Mouse (Mus musculus) lung, embryonic 14.5 days (tissue): Measurements from ENCODE around the gene Kcnj6. TPM values are rescaled to one million over a fixed set of nuclear protein-coding genes. Genes with fewer than 3 reads are reported as not detected.

Experiments
- ATAC-seq: fragments of 200-750 bp; cut with Nextera tagmentation; 2 replicates; pipeline ENCODE4 v1.8.0; 2017; ENCODE audit warnings: mild to moderate bottlenecking, moderate TSS enrichment, moderate library complexity; ENCODE audit not compliant: insufficient read depth
- DNase-seq: peaks from one replicate; pipeline ENCODE4 v3.0.0-alpha.2; 2015
- H3K27ac ChIP-seq: fragments of 300-500 bp; sonication (generic); 2 replicates; pipeline ENCODE4 v1.5.1; 2014; ENCODE audit warnings: low read depth, mild to moderate bottlenecking, moderate library complexity
- H3K27me3 ChIP-seq: fragments of 300-500 bp; sonication (generic); 2 replicates; pipeline ENCODE4 v1.6.1; 2014; ENCODE audit warnings: low read length, control low read depth; ENCODE audit not compliant: insufficient read depth
- H3K36me3 ChIP-seq: fragments of 300-500 bp; sonication (generic); 2 replicates; pipeline ENCODE4 v1.6.1; 2014; ENCODE audit warnings: control low read depth; ENCODE audit not compliant: insufficient read depth
- H3K4me1 ChIP-seq: fragments of 300-500 bp; sonication (generic); 2 replicates; pipeline ENCODE4 v1.6.1; 2014; ENCODE audit warnings: antibody characterized with exemption, control low read depth; ENCODE audit not compliant: insufficient read depth
- H3K4me2 ChIP-seq: fragments of 300-500 bp; sonication (generic); 2 replicates; pipeline ENCODE4 v1.6.1; 2014; ENCODE audit warnings: mild to moderate bottlenecking
- H3K4me3 ChIP-seq: fragments of 300-500 bp; sonication (generic); 2 replicates; pipeline ENCODE4 v1.5.1; 2014; ENCODE audit warnings: low read depth, low read length
- H3K9ac ChIP-seq: fragments of 300-500 bp; sonication (generic); 2 replicates; pipeline ENCODE4 v1.6.1; 2014
- H3K9me3 ChIP-seq: fragments of 300-500 bp; sonication (generic); 2 replicates; pipeline ENCODE4 v1.6.1; 2016; ENCODE audit warnings: low read depth, low read length, control low read depth
- CTCF ChIP-seq: IDR thresholded peaks from 2 replicates; pipeline ENCODE4 v1.5.1; 2016; ENCODE audit warnings: antibody characterized with exemption, low read depth
- WGBS: fragments of 180-500 bp; shearing (Covaris S2); extraction: QIAGEN DNeasy Blood & Tissue Kit; methylation state at CpG from one replicate; pipeline ENCODE4 v1.1.7; 2014; 5-methylcytosine and 5-hydroxymethylcytosine counted together
- polyA plus RNA-seq: library from polyadenylated mRNA; unstranded; fragments of >200 nt; fragmentation: Nextera tagmentation; extraction: Ambion mirVana; gene quantifications from 2 replicates; pipeline ENCODE4 v1.2.1, GENCODE M21; 2014

Gene Kcnj6
- polyA plus RNA-seq, 1 experiment from 2014 or later = not detected

DNA sequence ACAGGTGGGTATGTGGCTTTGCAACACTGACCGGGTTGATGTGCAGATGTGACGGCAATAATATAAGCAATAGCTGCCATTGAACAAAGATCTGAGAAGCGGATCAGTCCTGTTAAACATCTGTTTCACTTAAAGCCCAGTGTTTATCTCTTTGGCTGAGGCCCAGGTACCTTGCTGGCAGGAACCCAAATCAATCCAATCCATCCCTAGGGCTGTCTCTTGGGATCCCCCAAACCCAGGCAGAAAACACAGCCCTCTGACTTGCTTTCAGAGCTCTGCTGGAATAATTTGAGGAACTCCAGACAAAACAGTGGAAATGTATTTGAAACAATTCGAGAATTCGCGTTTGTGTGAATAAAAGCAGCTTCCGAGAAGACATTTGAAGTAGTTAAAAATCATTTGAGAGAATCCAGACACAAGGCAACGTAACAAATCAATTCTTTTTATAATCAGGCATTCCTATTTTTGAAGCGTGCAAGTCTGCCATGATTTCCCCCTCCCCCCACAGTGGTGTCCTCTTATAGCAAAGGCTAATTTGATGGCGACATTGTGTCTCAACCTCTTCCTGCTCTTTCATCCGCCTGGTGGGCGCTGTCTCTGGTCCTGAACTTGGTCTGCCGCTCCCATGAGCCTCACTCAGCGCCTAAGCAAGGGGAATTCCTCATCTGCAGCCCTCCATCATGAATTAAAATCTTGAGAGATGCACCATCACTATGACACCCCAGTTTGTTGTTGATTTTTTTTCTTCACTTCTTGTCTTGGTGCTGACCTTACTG is 25.2 kb downstream of the Kcnj6 start:
- 36% methylated on average over 14 of the region's 14 CpGs for WGBS
- Histone ChIP-seq H3K4me1 (no peaks in the 10 kb centered on the region; the same call in 1 of the 2 replicates), H3K36me3 (no peaks in the 10 kb centered on the region), H3K9ac (no peak overlapping the region), H3K27me3 (no peaks in the 10 kb centered on the region), H3K4me2 (no peak overlapping the region), H3K9me3 (no peaks in the 10 kb centered on the region), H3K4me3 (no peak overlapping the region), H3K27ac (no peak overlapping the region)
- peak; percentile 87 for DNase-seq
- no peak for ATAC-seq
- no peak for TF ChIP-seq CTCF

- no peaks in the 10 kb centered on the region for H3K27me3 ChIP-seq
- H3K4me3 ChIP-seq = no peak overlapping the region
- WGBS = 65% methylated on average over 6 of the region's 6 CpGs
- no peak overlapping the region for H3K9ac ChIP-seq
- H3K27ac ChIP-seq = no peak overlapping the region
- no peaks in the 10 kb centered on the region for H3K36me3 ChIP-seq
- no peak for TF ChIP-seq CTCF
- no peak overlapping the region for H3K4me2 ChIP-seq
- no peaks in the 10 kb centered on the region; the same call in 1 of the 2 replicates for H3K4me1 ChIP-seq
- DNase-seq (no peak), ATAC-seq (no peak)
- H3K9me3 ChIP-seq = no peaks in the 10 kb centered on the region
Observed at GRCm38 (mm10) chr16:94968941-94969340, 28.6 kb downstream of the Kcnj6 start.

- TF ChIP-seq CTCF = no peak
- WGBS = 83% methylated on average over 2 of the region's 2 CpGs
- Histone ChIP-seq H3K27ac (no peak overlapping the region), H3K4me2 (no peak overlapping the region), H3K27me3 (no peaks in the 10 kb centered on the region), H3K9ac (no peak overlapping the region), H3K9me3 (no peaks in the 10 kb centered on the region), H3K4me3 (no peak overlapping the region), H3K36me3 (no peaks in the 10 kb centered on the region), H3K4me1 (no peaks in the 10 kb centered on the region; the same call in 1 of the 2 replicates)
- ATAC-seq (no peak), DNase-seq (no peak)
Observed at GRCm38 (mm10) chr16:94968472-94968871, 29.0 kb downstream of the Kcnj6 start.

- Histone ChIP-seq H3K9ac (no peak overlapping the region), H3K27ac (no peak overlapping the region), H3K27me3 (no peaks in the 10 kb centered on the region), H3K9me3 (no peaks in the 10 kb centered on the region), H3K4me1 (no peaks in the 10 kb centered on the region), H3K4me3 (no peak overlapping the region), H3K36me3 (no peaks in the 10 kb centered on the region), H3K4me2 (no peak overlapping the region)
- WGBS = 84% methylated on average over 9 of the region's 9 CpGs
- ATAC-seq (no peak), DNase-seq (no peak)
- TF ChIP-seq CTCF = no peak
Observed at GRCm38 (mm10) chr16:94957156-94957828, 40.2 kb downstream of the Kcnj6 start.

GRCm38 (mm10) chr16:94956410-94956809 is 41.1 kb downstream of the Kcnj6 start:
- Histone ChIP-seq H3K4me1 (no peaks in the 10 kb centered on the region), H3K27ac (no peak overlapping the region), H3K9ac (no peak overlapping the region), H3K9me3 (no peaks in the 10 kb centered on the region), H3K4me2 (no peak overlapping the region), H3K4me3 (no peak overlapping the region), H3K27me3 (no peaks in the 10 kb centered on the region), H3K36me3 (no peaks in the 10 kb centered on the region)
- WGBS = 87% methylated on average over 6 of the region's 6 CpGs
- DNase-seq (peak; percentile 15), ATAC-seq (no peak)
- TF ChIP-seq CTCF = no peak

- Histone ChIP-seq H3K27ac (no peak overlapping the region), H3K36me3 (no peaks in the 10 kb centered on the region), H3K9ac (no peak overlapping the region), H3K4me2 (no peak overlapping the region), H3K27me3 (no peaks in the 10 kb centered on the region), H3K4me1 (no peaks in the 10 kb centered on the region), H3K9me3 (no peaks in the 10 kb centered on the region), H3K4me3 (no peak overlapping the region)
- WGBS = 59% methylated on average over 1 of the region's 1 CpGs
- TF ChIP-seq CTCF = no peak
- ATAC-seq = no peak
- no peak for DNase-seq
Observed at GRCm38 (mm10) chr16:94953294-94953693, 44.2 kb downstream of the Kcnj6 start.

DNA sequence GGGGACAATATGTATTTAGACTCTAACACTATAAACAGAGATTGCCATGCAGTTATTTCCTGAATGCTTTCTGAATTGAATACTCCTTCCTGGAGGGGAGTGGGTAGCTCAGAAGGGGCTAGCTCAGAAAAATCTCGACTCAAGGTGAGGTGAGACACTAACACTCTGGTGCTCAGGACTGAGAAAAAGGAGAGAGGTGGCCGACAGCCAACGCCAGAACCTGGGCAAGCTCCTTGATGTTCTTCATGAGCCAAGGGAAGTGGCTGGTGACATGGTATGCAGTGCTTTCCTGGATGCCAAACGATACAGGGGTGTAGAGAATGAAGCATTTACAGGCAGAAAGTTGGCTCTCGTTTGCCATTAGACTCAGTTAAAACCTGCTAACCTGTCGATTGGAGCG is 48.3 kb downstream of the Kcnj6 start:
- Histone ChIP-seq H3K36me3 (no peaks in the 10 kb centered on the region), H3K4me2 (no peak overlapping the region), H3K9ac (no peak overlapping the region), H3K27ac (no peak overlapping the region), H3K9me3 (no peaks in the 10 kb centered on the region), H3K27me3 (no peaks in the 10 kb centered on the region), H3K4me3 (no peak overlapping the region), H3K4me1 (no peaks in the 10 kb centered on the region)
- TF ChIP-seq CTCF = no peak
- 83% methylated on average over 7 of the region's 7 CpGs for WGBS
- DNase-seq (no peak), ATAC-seq (no peak)
